Mouse (Mus musculus): Measurements from ENCODE around the gene Ccdc188.

DNA sequence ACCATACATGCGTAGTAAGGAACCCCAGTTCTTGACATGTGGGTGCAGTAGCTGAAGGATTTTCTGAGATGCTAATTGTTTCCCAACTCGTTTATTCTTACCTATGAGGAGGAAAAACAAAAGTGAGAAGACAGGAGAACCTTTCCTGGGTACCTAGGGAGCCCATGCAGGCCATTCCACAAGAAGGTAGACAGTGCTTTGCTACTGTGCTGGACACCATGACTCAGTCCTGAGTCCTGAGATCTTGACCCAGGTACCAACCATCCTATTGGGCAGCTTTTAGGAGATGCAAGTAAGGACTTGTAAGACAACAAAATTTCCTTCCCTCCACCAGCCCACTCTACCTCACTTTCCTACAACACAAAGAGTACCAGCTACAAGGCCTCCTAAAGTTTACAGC, 40.5 kb downstream of the Ccdc188 start, which contains the start of gene Gm49776:
- TF ChIP-seq CTCF (IDR thresholded peaks at IDR 0.05; ENCODE audit: low read depth): no peak
- no peak for TF ChIP-seq EP300 (IDR thresholded peaks at IDR 0.05; ENCODE audit: low read depth)

Measured in liver, postnatal 0 days (tissue).